Mouse (Mus musculus): Measurements from ENCODE around the gene Hnrnpf.

Hnrnpf gene

GRCm38 (mm10) chr6:117891369-117892160 lies 8.6 kb upstream of the Hnrnpf start:
- no peak for DNase-seq (ENCODE audit: low read depth, low spot score)

- DNase-seq (ENCODE audit: low read depth, low spot score) = no peak
Measured at GRCm38 (mm10) chr6:117892386-117892785, 7.7 kb upstream of the Hnrnpf start.

- no peak for DNase-seq (ENCODE audit: low read depth, low spot score)
Measured at GRCm38 (mm10) chr6:117893435-117893834, 6.7 kb upstream of the Hnrnpf start.

- DNase-seq (ENCODE audit: low read depth, low spot score) = no peak
Measured at GRCm38 (mm10) chr6:117897800-117898199, 2.3 kb upstream of the Hnrnpf start.

- DNase-seq (ENCODE audit: low read depth, low spot score) = no peak
Measured at GRCm38 (mm10) chr6:117901510-117902402, 1.6 kb downstream of the Hnrnpf start.

GRCm38 (mm10) chr6:117902556-117902955 lies 2.4 kb downstream of the Hnrnpf start:
- DNase-seq (ENCODE audit: low read depth, low spot score) = no peak

GRCm38 (mm10) chr6:117903836-117904235 lies 3.7 kb downstream of the Hnrnpf start:
- DNase-seq (ENCODE audit: low read depth, low spot score) = no peak

GRCm38 (mm10) chr6:117905260-117905930 lies 5.3 kb downstream of the Hnrnpf start:
- DNase-seq (ENCODE audit: low read depth, low spot score) = no peak

- no peak for DNase-seq (ENCODE audit: low read depth, low spot score)
Measured at GRCm38 (mm10) chr6:117906015-117906531, 5.9 kb downstream of the Hnrnpf start.

- peak; percentile 99 for DNase-seq (ENCODE audit: low read depth, low spot score)
Measured at GRCm38 (mm10) chr6:117906590-117907271, 6.6 kb downstream of the Hnrnpf start.

GRCm38 (mm10) chr6:117907301-117907978 lies 7.3 kb downstream of the Hnrnpf start:
- DNase-seq (ENCODE audit: low read depth, low spot score) = peak; percentile 75

GRCm38 (mm10) chr6:117907979-117908355 lies 7.8 kb downstream of the Hnrnpf start:
- DNase-seq (ENCODE audit: low read depth, low spot score) = no peak

GRCm38 (mm10) chr6:117908424-117908900 lies 8.3 kb downstream of the Hnrnpf start:
- DNase-seq (ENCODE audit: low read depth, low spot score) = no peak

GRCm38 (mm10) chr6:117910120-117910661 lies 10.1 kb downstream of the Hnrnpf start:
- no peak for DNase-seq (ENCODE audit: low read depth, low spot score)

- DNase-seq (ENCODE audit: low read depth, low spot score) = no peak
Measured at GRCm38 (mm10) chr6:117914541-117914940, 14.4 kb downstream of the Hnrnpf start.

- DNase-seq (ENCODE audit: low read depth, low spot score) = no peak
Measured at GRCm38 (mm10) chr6:117916205-117916736, 16.1 kb downstream of the Hnrnpf start.

GRCm38 (mm10) chr6:117916737-117917426 lies 16.8 kb downstream of the Hnrnpf start:
- peak; percentile 87 for DNase-seq (ENCODE audit: low read depth, low spot score)

- DNase-seq (ENCODE audit: low read depth, low spot score) = peak; percentile 63
Measured at GRCm38 (mm10) chr6:117917576-117917975, 17.5 kb downstream of the Hnrnpf start.

- peak; percentile 25 for DNase-seq (ENCODE audit: low read depth, low spot score)
Measured at GRCm38 (mm10) chr6:117918043-117918442, 17.9 kb downstream of the Hnrnpf start.
